Mouse (Mus musculus): ENCODE data around the gene Bub1b. TPM values are rescaled to one million over a fixed set of nuclear protein-coding genes. Genes with fewer than 3 reads are reported as not detected.

Gene Bub1b
- polyA plus RNA-seq, 1 experiment = 1.9 TPM

DNA sequence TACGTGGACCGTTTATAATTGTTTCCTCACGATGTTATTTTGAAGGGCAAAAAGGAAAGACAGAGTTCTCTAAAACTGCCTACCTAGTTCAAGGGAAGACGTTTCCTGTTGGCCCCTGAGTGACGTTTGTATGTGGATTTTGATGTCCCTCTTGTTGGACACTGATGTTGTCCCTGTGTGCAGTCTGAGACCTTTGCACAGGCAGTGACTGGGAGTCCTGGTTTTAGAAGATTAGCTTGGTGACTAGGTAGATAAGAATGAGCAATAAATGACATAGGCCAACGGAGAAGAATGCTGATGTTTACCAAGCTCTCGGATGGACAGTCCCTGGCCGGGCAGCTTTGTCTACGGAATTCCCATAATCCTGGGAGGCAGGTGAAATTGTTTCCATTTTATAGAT is 63.9 kb downstream of the Bub1b start:
- peaks cover 8% of the 10 kb centered on the region; the same call in 1 of the 2 replicates for H3K4me1 ChIP-seq (ENCODE audit: control insufficient read depth, insufficient read depth, low read length)
- no peak overlapping the region for H3K27ac ChIP-seq (ENCODE audit: insufficient read depth, low read length)
- no peak overlapping the region for H3K4me3 ChIP-seq (ENCODE audit: insufficient read depth, low read length)
- TF ChIP-seq CTCF (IDR thresholded peaks at IDR 0.05; ENCODE audit: extremely low read depth, insufficient read depth, low read length) (no peak), POLR2A (IDR thresholded peaks at IDR 0.05; ENCODE audit: extremely low read depth, insufficient read depth, low read length) (no peak)

DNA sequence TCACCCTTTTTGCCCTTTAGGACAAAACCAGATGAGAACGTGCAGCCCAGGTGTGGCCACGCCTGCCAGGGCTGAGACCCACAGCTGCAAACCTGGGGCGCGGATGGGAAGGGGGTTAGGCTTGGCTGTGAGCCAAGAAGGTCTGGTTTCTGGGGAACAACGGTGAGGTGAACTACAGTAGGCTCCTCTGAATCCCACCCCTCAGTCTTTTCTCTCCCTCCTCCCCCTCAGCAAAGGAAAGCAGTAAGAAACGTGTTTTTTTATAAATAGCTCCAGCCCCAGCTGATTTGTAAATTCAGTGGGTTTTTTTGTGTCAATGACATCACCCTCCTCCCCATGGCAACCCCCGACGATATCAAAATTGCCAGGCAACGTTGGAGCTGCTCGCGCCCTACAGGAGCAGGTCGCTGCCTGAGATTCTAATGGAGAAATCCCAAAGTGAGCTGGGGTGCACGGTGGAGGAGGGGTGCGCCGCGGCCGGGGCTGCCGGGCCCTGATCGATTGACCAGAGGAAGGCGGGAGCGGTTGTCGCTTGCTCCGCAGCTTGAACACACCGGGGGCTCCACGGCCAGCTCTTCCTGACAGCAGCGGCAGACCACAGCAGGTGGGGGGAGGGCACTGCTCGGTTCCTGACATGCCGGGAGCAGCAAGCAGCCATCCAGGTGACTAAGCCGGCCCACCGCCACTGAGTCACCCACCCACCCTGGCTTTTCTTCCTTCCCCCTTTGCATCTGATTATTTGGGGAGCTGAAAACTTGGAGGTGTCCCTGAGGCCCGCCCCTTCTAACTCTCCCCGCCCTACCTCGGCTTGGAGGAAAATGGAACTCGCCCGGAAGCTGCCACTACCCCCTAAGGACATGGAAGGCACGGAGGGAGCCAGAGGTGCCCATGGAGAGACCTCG is 65.1 kb downstream of the Bub1b start, which contains the start of gene Pak6:
Pak6 (plus strand) TSS at position 402 of the 902 bp plus-strand sequence.
- Histone ChIP-seq H3K27ac (ENCODE audit: insufficient read depth, low read length) (peak within 1 kb of the TSS; percentile 47; the same call in 1 of the 2 replicates), H3K4me3 (ENCODE audit: insufficient read depth, low read length) (peak within 1 kb of the TSS; percentile 67), H3K4me1 (ENCODE audit: control insufficient read depth, insufficient read depth, low read length) (peaks cover 8% of the 10 kb centered on the region; the same call in 1 of the 2 replicates)
- TF ChIP-seq POLR2A (IDR thresholded peaks at IDR 0.05; ENCODE audit: extremely low read depth, insufficient read depth, low read length) (peak; percentile 20; the same call in 1 of the 2 replicates), CTCF (IDR thresholded peaks at IDR 0.05; ENCODE audit: extremely low read depth, insufficient read depth, low read length) (no peak)

DNA sequence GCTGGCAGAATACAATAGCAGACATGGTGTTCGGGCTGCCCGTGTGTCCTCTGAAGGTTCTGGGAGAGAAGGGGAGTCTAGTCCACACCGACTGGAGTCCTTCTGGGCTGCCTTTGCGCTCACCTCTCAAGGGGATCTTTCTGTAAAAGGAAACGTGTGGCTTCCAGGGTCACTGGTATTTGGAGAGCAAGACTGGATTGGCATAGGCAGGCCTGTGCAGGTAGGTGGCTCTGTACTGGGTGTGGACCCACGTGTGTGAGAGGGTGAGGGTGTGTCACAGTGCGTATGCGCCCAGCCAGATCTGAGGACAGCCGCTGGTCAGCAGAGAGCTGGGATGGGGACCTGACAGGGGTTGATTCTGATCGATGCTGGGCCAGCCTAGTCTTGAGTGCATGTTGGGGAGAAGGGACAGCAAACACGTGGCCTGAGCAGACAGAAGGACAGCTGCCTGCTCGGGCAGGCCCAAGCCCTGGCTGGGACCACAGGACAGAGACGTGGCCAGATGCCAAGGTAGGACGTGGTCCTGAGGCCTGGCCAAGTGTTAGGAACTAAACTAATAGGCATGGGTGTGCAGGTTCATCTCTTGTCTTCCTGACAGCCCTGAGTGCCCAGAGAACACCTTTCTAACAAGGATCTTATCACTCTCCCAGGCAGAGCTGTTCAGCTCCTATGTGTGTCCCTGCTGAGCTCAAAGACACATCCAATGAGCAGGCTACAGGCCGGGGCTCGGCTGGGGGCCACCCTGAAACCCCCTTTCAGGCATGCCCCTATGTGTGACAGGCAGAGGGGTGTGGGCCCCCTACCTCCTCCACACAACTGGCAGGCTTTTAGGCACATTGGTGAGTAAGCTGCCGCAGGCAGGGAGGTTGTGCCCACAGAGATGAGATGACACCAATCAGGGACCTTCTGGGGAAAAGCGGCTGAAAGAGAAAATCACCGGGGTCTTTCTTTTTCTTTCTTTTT is 66.1 kb downstream of the Bub1b start:
- Histone ChIP-seq H3K4me1 (ENCODE audit: control insufficient read depth, insufficient read depth, low read length) (peaks cover 8% of the 10 kb centered on the region; the same call in 1 of the 2 replicates), H3K4me3 (ENCODE audit: insufficient read depth, low read length) (peak overlapping the region; percentile 67), H3K27ac (ENCODE audit: insufficient read depth, low read length) (no peak overlapping the region)
- TF ChIP-seq CTCF (IDR thresholded peaks at IDR 0.05; ENCODE audit: extremely low read depth, insufficient read depth, low read length) = no peak
- TF ChIP-seq POLR2A (IDR thresholded peaks at IDR 0.05; ENCODE audit: extremely low read depth, insufficient read depth, low read length) = no peak

DNA sequence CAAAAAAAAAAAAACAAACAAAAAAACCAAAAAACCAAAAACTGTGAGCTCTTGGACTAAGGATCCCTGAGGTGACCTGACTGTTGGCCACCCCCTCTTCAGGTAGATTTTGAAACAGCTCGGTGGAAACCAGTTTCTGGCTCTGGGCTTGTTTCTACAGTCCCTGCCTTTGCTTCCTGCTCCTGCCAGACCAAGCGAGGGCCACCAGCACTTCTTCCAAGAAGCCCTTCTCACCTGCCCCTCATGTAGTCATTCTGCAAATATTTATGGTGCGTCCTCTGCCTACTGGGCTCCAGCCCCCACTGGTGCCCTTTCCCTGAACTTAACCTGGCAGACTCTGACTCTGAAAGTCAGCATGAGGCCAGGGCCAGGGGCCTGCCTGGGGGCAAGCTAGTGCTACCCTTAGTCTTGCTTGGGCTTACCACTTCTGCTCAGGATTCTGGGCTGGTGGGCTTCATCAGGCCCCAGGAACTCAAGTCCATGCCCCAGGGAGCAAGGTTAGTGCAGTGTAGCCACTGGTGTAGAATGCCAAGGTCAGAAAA is 67.0 kb downstream of the Bub1b start:
- Histone ChIP-seq H3K4me1 (ENCODE audit: control insufficient read depth, insufficient read depth, low read length) (peaks cover 5% of the 10 kb centered on the region; the same call in 1 of the 2 replicates), H3K4me3 (ENCODE audit: insufficient read depth, low read length) (peak overlapping the region; percentile 67), H3K27ac (ENCODE audit: insufficient read depth, low read length) (no peak overlapping the region)
- TF ChIP-seq CTCF (IDR thresholded peaks at IDR 0.05; ENCODE audit: extremely low read depth, insufficient read depth, low read length) (no peak), POLR2A (IDR thresholded peaks at IDR 0.05; ENCODE audit: extremely low read depth, insufficient read depth, low read length) (no peak)

DNA sequence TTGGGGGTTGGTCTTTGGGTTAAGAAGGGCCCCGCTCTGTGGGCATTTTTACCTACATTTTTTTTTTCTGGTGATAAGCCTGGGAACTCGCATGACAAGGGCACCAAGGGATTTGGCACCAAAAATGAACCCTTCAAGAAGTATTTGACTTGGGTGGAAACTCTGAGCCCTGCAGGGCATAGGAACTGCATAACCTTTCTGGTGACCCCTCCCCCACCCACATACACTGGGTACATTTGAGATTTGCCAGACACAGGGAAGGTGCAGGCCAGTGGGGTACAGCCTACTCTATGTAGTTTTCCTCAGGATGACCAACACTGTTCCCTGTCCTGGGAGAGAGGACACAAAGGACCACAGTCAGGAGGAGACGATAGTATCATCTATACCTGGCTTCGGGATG is 67.6 kb downstream of the Bub1b start:
- peak overlapping the region; percentile 67; the same call in 1 of the 2 replicates for H3K4me3 ChIP-seq (ENCODE audit: insufficient read depth, low read length)

DNA sequence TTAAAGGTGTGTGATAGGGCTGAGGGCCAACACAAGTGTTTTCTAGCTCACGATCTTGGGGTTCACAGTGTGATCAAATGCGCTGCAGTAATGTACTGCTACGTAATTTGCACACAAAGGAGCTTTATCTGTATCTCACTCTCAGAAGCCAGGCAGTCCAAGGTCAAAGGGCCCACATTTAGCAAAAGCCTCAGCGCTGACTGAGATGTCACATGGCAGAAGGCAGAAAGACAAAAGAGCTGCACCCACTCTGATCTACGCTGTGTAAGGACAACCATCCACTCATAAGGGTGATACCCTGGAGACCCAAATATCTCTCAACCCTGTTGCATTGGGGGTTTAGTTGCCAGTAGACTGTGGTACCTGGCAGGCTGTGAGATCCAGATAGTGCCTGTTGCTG is 69.2 kb downstream of the Bub1b start:
- peaks cover 5% of the 10 kb centered on the region; the same call in 1 of the 2 replicates for H3K4me1 ChIP-seq (ENCODE audit: control insufficient read depth, insufficient read depth, low read length)
- TF ChIP-seq CTCF (IDR thresholded peaks at IDR 0.05; ENCODE audit: extremely low read depth, insufficient read depth, low read length) (no peak), POLR2A (IDR thresholded peaks at IDR 0.05; ENCODE audit: extremely low read depth, insufficient read depth, low read length) (no peak)
- H3K27ac ChIP-seq (ENCODE audit: insufficient read depth, low read length) = no peak overlapping the region
- H3K4me3 ChIP-seq (ENCODE audit: insufficient read depth, low read length) = no peak overlapping the region

More for the DNA sequence above, 67.6 kb downstream of the Bub1b start:
- no peak overlapping the region for H3K27ac ChIP-seq (ENCODE audit: insufficient read depth, low read length)
- TF ChIP-seq CTCF (IDR thresholded peaks at IDR 0.05; ENCODE audit: extremely low read depth, insufficient read depth, low read length) = no peak
- TF ChIP-seq POLR2A (IDR thresholded peaks at IDR 0.05; ENCODE audit: extremely low read depth, insufficient read depth, low read length) = no peak
- peaks cover 5% of the 10 kb centered on the region; the same call in 1 of the 2 replicates for H3K4me1 ChIP-seq (ENCODE audit: control insufficient read depth, insufficient read depth, low read length)

DNA sequence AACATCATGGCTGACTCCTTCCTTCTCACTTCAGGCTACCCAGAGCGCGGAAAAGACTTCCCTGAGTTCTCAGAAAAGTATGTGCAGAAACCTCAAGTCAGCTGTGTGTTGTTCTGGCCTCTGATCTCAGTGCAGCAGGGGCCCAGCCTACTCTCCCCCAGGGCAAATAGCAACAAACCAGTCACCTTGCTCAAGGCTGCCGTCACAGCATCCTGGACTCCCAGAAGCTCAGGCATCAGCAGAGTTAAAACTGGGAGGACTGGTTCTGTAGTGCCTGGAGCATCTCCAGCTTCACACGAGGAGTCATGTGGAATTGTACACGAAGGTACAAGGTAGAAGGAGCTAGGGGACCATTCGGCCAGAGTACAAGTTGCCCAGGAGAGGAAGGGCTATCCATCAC is 71.2 kb downstream of the Bub1b start:
- H3K27ac ChIP-seq (ENCODE audit: insufficient read depth, low read length) = no peak overlapping the region
- H3K4me1 ChIP-seq (ENCODE audit: control insufficient read depth, insufficient read depth, low read length) = peaks cover 5% of the 10 kb centered on the region; the same call in 1 of the 2 replicates
- no peak overlapping the region for H3K4me3 ChIP-seq (ENCODE audit: insufficient read depth, low read length)
- no peak for TF ChIP-seq POLR2A (IDR thresholded peaks at IDR 0.05; ENCODE audit: extremely low read depth, insufficient read depth, low read length)
- TF ChIP-seq CTCF (IDR thresholded peaks at IDR 0.05; ENCODE audit: extremely low read depth, insufficient read depth, low read length) = no peak

DNA sequence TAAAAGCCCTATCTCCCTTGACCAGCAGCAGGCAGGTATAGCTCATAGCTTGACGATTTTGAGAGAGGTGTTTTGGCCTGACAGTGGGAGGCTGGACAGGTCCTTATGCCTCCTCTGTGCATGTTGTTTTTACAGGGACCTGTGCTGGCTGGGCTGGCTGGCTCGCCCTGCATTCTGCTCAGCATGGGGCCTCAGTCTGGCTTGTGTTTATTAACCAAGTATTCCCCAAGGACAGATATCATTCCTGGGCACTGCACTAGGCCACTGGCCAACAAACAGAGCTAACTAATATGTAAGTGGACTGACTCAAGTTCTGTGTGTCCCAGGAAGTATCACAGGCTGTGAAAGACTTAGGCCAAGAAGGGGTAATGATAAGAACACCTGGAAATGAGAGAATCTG is 71.8 kb downstream of the Bub1b start:
- TF ChIP-seq POLR2A (IDR thresholded peaks at IDR 0.05; ENCODE audit: extremely low read depth, insufficient read depth, low read length) (no peak), CTCF (IDR thresholded peaks at IDR 0.05; ENCODE audit: extremely low read depth, insufficient read depth, low read length) (no peak)
- Histone ChIP-seq H3K4me1 (ENCODE audit: control insufficient read depth, insufficient read depth, low read length) (peaks cover 5% of the 10 kb centered on the region; the same call in 1 of the 2 replicates), H3K4me3 (ENCODE audit: insufficient read depth, low read length) (no peak overlapping the region), H3K27ac (ENCODE audit: insufficient read depth, low read length) (no peak overlapping the region)

DNA sequence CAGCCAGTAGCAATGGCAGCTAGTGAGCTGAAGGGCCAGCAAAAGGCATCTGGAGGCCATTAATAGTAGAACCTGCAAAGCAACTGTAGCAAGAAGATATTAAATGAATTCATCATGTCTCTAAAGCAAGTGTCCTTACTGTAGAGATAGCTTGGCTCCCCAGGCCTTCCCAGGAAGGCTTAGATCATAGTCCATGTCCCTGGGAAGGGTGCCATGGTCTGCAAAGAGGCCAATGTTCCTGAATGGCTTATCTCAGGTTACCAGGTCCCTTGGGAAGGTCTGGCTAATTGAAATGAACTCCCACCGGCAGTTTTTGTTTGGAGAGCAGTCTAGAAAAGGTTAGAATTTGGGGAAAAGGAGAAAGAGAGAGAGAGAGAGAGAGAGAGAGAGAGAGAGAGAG is 73.7 kb downstream of the Bub1b start:
- Histone ChIP-seq H3K4me3 (ENCODE audit: insufficient read depth, low read length) (no peak overlapping the region), H3K4me1 (ENCODE audit: control insufficient read depth, insufficient read depth, low read length) (no peaks in the 10 kb centered on the region; the same call in 1 of the 2 replicates), H3K27ac (ENCODE audit: insufficient read depth, low read length) (no peak overlapping the region)
- TF ChIP-seq CTCF (IDR thresholded peaks at IDR 0.05; ENCODE audit: extremely low read depth, insufficient read depth, low read length) = no peak
- TF ChIP-seq POLR2A (IDR thresholded peaks at IDR 0.05; ENCODE audit: extremely low read depth, insufficient read depth, low read length) = no peak
